Mouse (Mus musculus): Measurements from ENCODE around the gene BC034090.

BC034090 gene

GRCm38 (mm10) chr1:155215066-155215764 is 29.0 kb downstream of the BC034090 start:
- DNase-seq: peak; percentile 90

GRCm38 (mm10) chr1:155213912-155214311 is 30.3 kb downstream of the BC034090 start:
- DNase-seq: no peak

GRCm38 (mm10) chr1:155212936-155213774 is 31.1 kb downstream of the BC034090 start:
- DNase-seq: no peak

- no peak for DNase-seq
Measured at GRCm38 (mm10) chr1:155212493-155212892, 31.8 kb downstream of the BC034090 start.

- no peak for DNase-seq
Measured at GRCm38 (mm10) chr1:155212081-155212480, 32.2 kb downstream of the BC034090 start.

- no peak for DNase-seq
Measured at GRCm38 (mm10) chr1:155211017-155211416, 33.2 kb downstream of the BC034090 start.

- DNase-seq: no peak
Measured at GRCm38 (mm10) chr1:155210011-155210763, 34.1 kb downstream of the BC034090 start.

GRCm38 (mm10) chr1:155207859-155208258 is 36.4 kb downstream of the BC034090 start:
- no peak for DNase-seq

- no peak for DNase-seq
Measured at GRCm38 (mm10) chr1:155205822-155206660, 38.2 kb downstream of the BC034090 start.

GRCm38 (mm10) chr1:155205311-155205710 is 38.9 kb downstream of the BC034090 start:
- DNase-seq: no peak

GRCm38 (mm10) chr1:155204560-155205162 is 39.6 kb downstream of the BC034090 start:
- DNase-seq: no peak

- DNase-seq: no peak
Measured at GRCm38 (mm10) chr1:155203954-155204353, 40.3 kb downstream of the BC034090 start.

- no peak for DNase-seq
Measured at GRCm38 (mm10) chr1:155203101-155203500, 41.1 kb downstream of the BC034090 start.

- DNase-seq: no peak
Measured at GRCm38 (mm10) chr1:155202472-155202871, 41.8 kb downstream of the BC034090 start.

GRCm38 (mm10) chr1:155201914-155202313 is 42.3 kb downstream of the BC034090 start:
- no peak for DNase-seq

- peak; percentile 78 for DNase-seq
Measured at GRCm38 (mm10) chr1:155201373-155201879, 42.8 kb downstream of the BC034090 start.

- DNase-seq: no peak
Measured at GRCm38 (mm10) chr1:155200967-155201366, 43.3 kb downstream of the BC034090 start.

GRCm38 (mm10) chr1:155199522-155199921 is 44.7 kb downstream of the BC034090 start:
- DNase-seq: no peak

- DNase-seq: no peak
Measured at GRCm38 (mm10) chr1:155196691-155197090, 47.6 kb downstream of the BC034090 start.

- DNase-seq: no peak
Measured at GRCm38 (mm10) chr1:155192805-155193368, 51.4 kb downstream of the BC034090 start.

- no peak for DNase-seq
Measured at GRCm38 (mm10) chr1:155191671-155192070, 52.6 kb downstream of the BC034090 start.

Measured in right cerebral cortex, adult 18-20 months (tissue).